Mouse (Mus musculus) ovary, adult 2 months (tissue): ENCODE results near the gene Odf3l2. TPM values are rescaled to one million over a fixed set of nuclear protein-coding genes. Genes with fewer than 3 reads are reported as not detected.

Experiments
- polyA plus RNA-seq: library from polyadenylated mRNA; depleted of rRNA; stranded (reverse); fragments of >200 nt; gene quantifications from 2 replicates; pipeline ENCODE4 v1.2.3, GENCODE M21; 2012; rRNA removed

Gene Odf3l2
- not detected in 2 replicates for polyA plus RNA-seq

DNA sequence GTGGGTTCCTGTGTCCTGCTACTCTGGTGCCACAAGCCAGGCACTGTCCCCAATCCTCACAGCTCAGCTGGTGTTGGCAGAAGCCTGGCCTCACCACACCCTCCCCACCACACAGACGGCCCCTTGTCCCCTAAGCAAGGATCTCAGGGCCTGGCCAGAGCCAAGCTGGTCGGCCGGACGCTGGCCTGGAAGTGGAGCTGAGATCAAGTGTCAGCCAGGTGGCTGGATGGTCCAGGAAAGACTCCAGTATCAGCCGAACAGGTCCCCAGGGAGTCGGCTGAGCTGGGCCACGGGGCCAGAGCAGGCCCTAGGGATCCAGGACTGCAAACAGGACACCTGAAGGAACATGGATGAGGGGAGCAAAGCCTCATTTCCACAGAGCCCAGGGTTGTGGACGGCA, at the start of gene Odf3l2:
Gene Odf3l2, minus strand, starts transcription at position 28 of the 400 bp plus-strand sequence.

DNA sequence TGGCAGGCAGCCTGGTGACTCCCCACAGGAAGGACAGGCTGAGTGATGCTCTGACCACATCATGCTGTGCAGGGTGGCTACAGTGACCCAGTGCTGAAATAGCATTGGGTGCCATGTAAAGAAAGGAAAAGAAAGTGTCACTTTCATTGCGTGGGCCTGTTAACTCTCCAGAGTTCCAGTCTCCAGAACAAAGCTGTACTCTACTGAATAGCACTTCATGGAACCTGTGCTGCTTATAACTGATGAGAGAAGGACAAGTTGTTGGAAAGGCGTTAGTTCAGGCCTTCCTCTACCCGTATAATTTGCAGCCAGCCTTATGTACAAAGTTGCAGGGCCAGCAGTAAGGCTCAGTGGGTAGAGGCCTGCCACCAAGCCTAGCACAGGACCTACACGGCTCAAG, 43.2 kb upstream of the Odf3l2 start, which contains the start of gene Gzmm:
Gene Gzmm, plus strand, starts transcription at position 301 of the 400 bp plus-strand sequence.

DNA sequence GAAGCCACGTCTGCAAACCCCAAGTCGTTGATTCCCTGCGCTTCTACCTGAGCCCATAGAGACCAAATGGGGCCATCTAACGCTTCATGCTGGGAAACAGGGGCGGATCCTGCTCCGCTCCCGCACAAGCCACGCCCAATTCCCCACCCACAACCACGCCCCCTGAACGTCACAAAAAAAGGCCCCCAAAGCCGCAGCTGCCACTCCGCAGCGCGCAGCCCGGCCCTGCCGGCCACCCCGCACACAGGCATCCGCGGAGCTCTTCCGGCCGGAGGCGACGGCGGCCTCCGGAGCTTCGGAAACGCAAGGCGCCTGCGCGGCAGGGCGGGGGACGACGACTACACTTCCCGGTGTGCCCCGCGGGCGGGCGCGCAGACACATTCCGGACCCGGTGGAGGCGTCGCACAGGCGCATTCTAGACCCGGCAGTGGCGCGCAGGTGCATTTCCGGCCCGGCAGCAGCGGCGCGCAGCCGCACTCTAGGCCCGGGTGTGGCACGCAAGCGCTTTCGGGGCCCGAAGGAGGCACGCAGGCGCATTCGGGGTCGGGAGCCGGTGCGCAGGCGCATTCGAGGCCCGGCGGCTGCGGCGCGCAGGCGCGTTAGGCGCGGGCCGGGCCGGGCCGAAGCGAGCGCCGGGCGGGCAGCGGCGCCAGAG, 36.2 kb upstream of the Odf3l2 start, which contains the start of gene Cdc34:
Gene Cdc34, plus strand, starts transcription at position 605 of the 655 bp plus-strand sequence.

DNA sequence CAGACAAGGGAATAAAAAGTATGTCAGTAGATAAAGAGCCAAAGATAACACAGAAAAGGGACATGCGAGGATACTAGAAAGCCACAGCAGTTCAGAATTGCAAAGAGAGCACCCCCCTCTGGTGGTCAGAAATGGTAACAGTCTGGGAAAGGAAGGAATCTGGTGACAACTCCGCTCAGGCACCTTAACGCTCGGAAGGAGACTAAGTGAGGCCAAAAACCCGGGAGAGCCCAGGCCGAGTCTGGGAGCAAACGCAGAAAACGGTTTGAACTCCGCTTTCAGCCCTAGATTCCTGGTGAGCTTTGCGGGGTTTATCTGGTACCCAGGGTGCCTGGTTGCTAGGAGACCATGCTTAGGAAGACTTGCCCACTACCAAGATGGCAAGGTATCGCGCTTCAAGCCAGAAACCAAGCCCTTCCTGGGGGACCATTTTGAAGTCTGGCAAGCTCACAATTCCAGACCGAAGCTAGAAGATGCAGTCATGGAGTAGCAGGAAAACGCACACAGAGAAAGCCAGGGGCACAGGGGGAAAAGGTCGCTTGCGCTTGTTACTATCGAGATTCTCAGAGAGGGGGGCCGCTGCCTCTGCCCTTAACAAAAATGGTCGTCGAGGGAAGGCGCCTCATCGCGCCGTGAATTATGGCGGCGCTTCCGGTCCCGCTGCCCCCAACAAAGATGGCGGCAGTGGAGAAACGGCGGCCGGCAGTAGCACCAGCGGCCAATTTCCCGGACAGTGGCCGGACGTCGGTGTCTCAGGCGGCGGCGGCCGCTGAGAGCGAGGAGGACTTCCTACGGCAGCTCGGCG, 23.4 kb upstream of the Odf3l2 start, which contains the start of gene Tpgs1:
Gene Tpgs1, plus strand, starts transcription at position 599 of the 805 bp plus-strand sequence.

DNA sequence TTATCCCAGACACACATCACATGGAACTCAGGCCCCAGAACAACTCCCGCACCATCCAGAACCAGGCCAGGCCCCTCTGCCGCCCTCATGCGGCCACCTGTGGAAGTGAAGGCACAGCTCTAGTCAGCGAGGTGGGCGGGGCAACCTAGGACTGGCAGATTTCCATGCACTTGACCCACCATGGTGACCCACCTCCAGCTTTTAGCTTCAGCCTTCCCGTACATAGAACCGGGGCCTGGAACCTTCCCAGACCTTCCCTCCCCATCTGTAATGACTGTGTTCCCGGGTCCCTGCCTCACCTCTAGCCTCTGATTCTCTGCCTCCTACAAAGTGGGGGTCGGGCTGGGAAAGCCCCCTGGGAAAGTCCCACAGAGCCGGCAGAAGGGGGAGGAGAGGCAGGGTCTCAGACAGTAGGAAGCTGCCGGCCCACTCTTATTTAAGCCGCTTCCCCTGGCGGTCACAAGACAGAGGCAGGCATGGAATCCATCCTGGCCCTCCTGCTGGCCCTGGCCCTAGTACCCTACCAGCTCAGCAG, 18.7 kb upstream of the Odf3l2 start, which contains the start of gene Madcam1:
Gene Madcam1, plus strand, starts transcription at position 429 of the 535 bp plus-strand sequence.

DNA sequence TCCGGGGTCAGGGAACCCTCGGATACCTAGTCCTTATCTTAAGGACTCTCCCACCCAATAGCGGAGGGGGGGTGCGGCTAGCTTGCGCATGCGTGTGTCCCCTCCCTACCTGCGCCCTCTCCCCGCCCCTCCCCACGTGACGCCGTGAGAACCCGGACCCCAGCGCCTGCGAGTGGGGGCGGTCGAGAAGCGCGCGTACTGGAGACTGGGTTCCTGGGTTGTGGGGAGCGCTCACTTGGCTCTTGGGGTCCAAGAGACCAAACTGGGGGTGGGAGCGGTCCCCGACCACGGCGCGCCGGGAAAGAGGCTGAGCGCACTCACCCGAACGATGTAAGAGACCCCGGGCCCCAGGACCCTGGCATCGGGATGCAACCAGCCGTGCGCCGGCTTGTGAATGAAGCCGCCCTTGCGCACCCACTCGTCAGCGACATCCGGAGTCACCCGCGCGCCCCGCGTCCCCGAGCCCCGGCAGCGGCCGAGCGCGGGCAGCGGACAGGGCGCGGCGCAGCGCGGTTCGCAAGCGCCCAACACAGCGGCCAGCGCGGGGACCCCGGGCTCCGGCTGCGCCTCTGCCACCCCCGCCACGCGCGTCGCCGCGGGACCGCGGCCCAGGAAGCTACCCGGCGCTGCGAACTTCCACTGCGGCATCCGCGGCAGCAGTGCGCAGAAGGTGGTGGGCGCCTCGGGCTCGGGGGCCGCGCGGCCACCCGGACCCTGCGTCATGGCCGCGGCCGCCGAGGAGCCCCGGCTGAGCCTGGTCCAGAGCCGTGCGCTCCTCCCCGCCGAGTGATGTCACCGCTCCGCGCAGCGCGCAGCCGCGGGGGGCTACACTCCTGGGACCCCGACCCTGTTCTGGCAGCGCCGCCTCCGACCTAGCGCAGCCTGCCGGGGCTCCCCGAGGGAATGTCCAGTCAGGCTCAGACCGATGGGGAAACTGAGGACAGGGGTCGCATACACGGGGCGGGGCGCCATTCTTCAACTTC, 8.1 kb downstream of the Odf3l2 start, which contains the start of gene Shc2:
Gene Shc2, minus strand, starts transcription at position 791 of the 983 bp plus-strand sequence.

DNA sequence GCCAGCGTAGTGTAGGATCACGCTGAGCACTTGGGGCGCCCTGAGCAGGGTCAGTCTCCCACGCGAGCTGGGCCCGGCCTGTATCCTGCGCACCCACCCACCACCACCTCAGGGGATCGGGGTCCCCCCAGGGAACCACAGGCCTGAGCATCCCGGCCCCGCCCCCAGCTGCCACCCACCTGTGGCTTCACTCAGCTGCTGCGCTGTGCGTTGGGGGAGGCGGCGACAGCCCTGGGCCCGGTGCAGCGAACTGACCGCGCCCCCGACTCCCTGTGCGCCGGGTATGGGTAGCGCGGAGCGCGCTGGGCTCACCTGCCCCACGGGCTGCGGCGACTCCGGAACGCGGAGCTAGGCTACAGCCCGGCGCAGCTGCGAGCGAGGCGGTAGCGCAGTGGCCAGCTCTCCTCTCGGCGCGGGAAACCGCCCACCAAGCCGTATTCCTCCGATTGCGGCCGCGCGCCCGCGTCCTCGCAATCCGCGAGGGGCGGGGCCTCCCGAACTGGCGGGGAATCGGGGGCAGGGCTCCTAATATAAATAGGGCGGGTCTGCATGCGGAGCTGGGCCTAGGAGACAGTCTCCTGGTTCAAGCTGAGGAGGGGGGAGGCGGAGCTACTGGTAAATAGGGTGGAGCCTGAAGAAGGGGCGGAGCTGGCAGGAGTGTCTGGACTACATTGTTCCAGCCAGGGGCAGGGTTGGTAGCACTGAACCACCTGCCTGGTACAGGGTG, 31.8 kb downstream of the Odf3l2 start, which contains the start of gene C2cd4c:
Gene C2cd4c, minus strand, starts transcription at position 448 of the 727 bp plus-strand sequence.

Other genes starting within 250 kb of the Odf3l2 start
- not detected in 2 replicates for gene Vmn2r83, start 177.0 kb downstream of the Odf3l2 start, polyA plus RNA-seq
- gene Plpp2, start 111.9 kb downstream of the Odf3l2 start, polyA plus RNA-seq: 46.8 and 52.3 TPM in 2 replicates
- gene Mier2, start 90.5 kb downstream of the Odf3l2 start, polyA plus RNA-seq: 205 and 206 TPM in 2 replicates
- not detected in 2 replicates for gene Theg, start 58.4 kb downstream of the Odf3l2 start, polyA plus RNA-seq
- 1.0 and 1.1 TPM in 2 replicates for gene C2cd4c, start 31.7 kb downstream of the Odf3l2 start, polyA plus RNA-seq
- 23.4 and 27.1 TPM in 2 replicates for gene Shc2, start 7.8 kb downstream of the Odf3l2 start, polyA plus RNA-seq
- gene Madcam1, start 18.8 kb upstream of the Odf3l2 start, polyA plus RNA-seq: 0.37 and 0.41 TPM in 2 replicates
- 157 and 195 TPM in 2 replicates for gene Tpgs1, start 23.6 kb upstream of the Odf3l2 start, polyA plus RNA-seq
- gene Cdc34, start 36.5 kb upstream of the Odf3l2 start, polyA plus RNA-seq: 105 and 140 TPM in 2 replicates
- 0.38 and 0.59 TPM in 2 replicates for gene Gzmm, start 43.3 kb upstream of the Odf3l2 start, polyA plus RNA-seq
- gene Bsg, start 58.8 kb upstream of the Odf3l2 start, polyA plus RNA-seq: 812 and 1,288 TPM in 2 replicates
- gene Hcn2, start 70.9 kb upstream of the Odf3l2 start, polyA plus RNA-seq: 15.6 and 16.5 TPM in 2 replicates
- 87.5 and 91.0 TPM in 2 replicates for gene Polrmt, start 100.8 kb upstream of the Odf3l2 start, polyA plus RNA-seq
- gene Fgf22, start 109.3 kb upstream of the Odf3l2 start, polyA plus RNA-seq: 0.14 TPM in 1 of 2 replicates, not detected in the other
- gene Rnf126, start 121.2 kb upstream of the Odf3l2 start, polyA plus RNA-seq: 308 and 375 TPM in 2 replicates
- 44.1 and 45.1 TPM in 2 replicates for gene Fstl3, start 131.5 kb upstream of the Odf3l2 start, polyA plus RNA-seq
- gene Prss57, start 145.2 kb upstream of the Odf3l2 start, polyA plus RNA-seq: 0.20 and 0.37 TPM in 2 replicates
- 90.7 and 101 TPM in 2 replicates for gene Palm, start 147.8 kb upstream of the Odf3l2 start, polyA plus RNA-seq
- gene Misp, start 175.3 kb upstream of the Odf3l2 start, polyA plus RNA-seq: 5.1 and 6.2 TPM in 2 replicates
- 420 and 461 TPM in 2 replicates for gene Ptbp1, start 208.7 kb upstream of the Odf3l2 start, polyA plus RNA-seq
- gene Prtn3, start 228.7 kb upstream of the Odf3l2 start, polyA plus RNA-seq: 9.7 and 11.8 TPM in 2 replicates
- gene Plppr3, start 228.9 kb upstream of the Odf3l2 start, polyA plus RNA-seq: 55.3 and 72.1 TPM in 2 replicates
- 0.20 and 1.7 TPM in 2 replicates for gene Elane, start 240.5 kb upstream of the Odf3l2 start, polyA plus RNA-seq
- gene Cfd, start 245.1 kb upstream of the Odf3l2 start, polyA plus RNA-seq: 3,404 and 4,096 TPM in 2 replicates